Mouse (Mus musculus): Measurements from ENCODE around the gene Tmem156. TPM values are rescaled to one million over a fixed set of nuclear protein-coding genes. Genes with fewer than 3 reads are reported as not detected.
"Not testable (repeated sequence)": the region's sequence is repeated elsewhere in the genome, so short reads cannot be mapped to it uniquely, and the experiment has no call there.

Tmem156 gene
- polyA plus RNA-seq, 1 experiment from 2014 or later, result not detected

DNA sequence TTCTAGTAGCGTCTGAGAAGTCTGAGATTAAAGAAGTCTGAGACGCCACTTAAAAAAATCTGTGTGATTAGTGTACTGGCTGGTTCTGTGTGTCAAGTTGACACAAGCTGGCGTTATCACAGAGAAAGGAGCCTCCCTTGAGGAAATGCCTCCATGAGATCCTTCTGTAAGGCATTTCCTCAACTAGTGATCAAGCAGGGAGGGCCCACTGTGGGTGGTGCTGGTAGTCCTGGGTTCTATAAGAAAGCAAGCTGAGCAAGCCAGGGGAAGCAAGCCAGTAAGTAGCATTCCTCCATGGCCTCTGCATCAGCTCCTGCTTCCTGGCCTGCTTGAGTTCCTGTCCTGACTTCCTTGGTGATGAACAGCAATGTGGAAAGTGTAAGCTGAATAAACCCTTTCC, 20.3 kb upstream of the Tmem156 start:
- DNase-seq (ENCODE audit: low spot score); H3K27me3 ChIP-seq (ENCODE audit: low read depth, poor library complexity, severe bottlenecking); H3K27ac ChIP-seq; H3K4me3 ChIP-seq; H3K9me3 ChIP-seq (replicated peaks): not testable (repeated sequence)
- Histone ChIP-seq H3K36me3 (peaks cover 14% of the 10 kb centered on the region), H3K4me1 (peaks cover 16% of the 10 kb centered on the region)
- 59% methylated on average over 3 of the region's 3 CpGs for WGBS

DNA sequence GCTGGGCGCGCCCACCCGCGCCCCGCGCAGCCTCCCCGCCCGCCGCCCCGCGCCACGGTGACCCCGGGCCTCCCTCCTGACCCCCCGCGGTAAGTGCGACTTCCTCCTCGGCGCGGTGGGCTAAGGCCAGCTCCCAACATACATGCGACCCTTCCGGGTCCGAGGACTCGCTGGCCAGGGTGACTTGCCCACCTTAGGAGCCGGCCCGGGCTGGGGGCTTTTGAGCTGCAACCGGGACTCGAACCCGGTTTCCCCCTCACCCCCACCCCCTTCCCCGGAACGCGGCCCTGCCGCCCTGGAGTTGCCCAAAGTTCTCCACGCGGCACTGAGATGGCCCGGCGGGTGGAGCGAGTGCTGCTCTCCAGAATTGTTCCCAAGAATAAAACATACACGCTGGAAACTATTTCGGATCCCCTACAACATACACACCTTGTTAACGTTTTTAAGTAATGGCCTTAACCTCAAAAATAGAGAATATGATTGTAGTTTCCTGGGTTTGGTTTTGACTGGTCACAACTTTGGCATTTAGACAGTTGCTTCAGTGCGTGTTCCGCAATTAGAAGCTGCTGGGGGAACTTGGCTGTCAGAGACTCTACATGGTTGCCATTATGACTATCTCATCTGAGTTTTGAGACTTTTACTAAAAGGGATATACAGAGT, 16.0 kb upstream of the Tmem156 start:
- Histone ChIP-seq H3K9me3 (replicated peaks) (no peaks in the 10 kb centered on the region), H3K4me3 (peak overlapping the region; percentile 88), H3K4me1 (peaks cover 28% of the 10 kb centered on the region), H3K27me3 (ENCODE audit: low read depth, poor library complexity, severe bottlenecking) (no peaks in the 10 kb centered on the region), H3K36me3 (no peaks in the 10 kb centered on the region), H3K27ac (peak overlapping the region; percentile 93)
- peak; percentile 71 for DNase-seq (ENCODE audit: low spot score)
- 3% methylated on average over 40 of the region's 42 CpGs for WGBS

DNA sequence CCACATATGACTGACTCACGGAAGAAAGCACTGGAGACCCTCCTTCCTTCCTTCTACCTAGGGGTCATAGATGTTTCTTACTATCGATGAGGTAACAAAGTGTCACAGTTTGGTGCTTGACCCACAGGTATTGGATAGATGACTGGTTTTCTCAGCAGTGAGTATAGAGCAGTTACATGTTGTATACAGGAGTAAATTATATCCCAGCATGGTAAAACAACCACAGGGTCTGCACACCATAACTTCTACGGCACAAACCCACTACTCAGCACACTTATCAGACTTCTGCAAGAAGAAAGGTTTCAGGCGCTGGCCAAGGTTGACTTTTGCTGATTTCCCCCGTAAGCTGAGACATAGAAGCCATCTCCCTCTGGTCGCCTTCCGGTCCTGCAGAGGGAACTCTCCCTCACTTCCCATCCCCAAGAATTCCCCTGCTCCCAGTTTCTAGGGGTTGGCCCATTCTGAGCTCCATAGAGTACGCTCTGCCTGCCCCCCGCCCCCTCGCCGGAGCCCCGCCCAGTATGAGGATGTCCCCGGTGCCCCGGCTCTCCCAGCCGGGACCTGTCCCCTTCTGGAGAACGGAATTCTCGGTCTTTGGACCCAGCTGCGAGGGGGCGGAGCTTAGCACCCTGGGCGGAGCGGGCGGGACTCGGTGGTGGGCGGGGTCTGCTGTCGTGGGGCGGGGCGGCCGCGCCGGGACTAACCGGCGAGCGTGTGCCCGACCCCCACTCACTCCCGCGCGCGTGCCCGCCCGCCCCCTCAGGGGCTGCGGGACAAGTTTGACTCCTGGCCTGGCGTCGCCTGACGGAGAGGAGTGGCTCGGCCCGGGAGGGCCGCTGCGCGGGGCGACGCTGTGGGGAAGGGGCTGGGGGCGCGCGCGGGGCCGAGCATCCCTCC, 15.2 kb upstream of the Tmem156 start, which contains the start of gene Klhl5:
TSS of gene Klhl5 (plus strand) at position 664 of the 897 bp plus-strand sequence.
- no peaks in the 10 kb centered on the region for H3K9me3 ChIP-seq (replicated peaks)
- 3% methylated on average over 55 of the region's 56 CpGs for WGBS
- H3K36me3 ChIP-seq, result no peaks in the 10 kb centered on the region
- H3K27ac ChIP-seq, result peak within 1 kb of the TSS; percentile 93
- H3K4me3 ChIP-seq, result peak within 1 kb of the TSS; percentile 88
- peak; percentile 95 for DNase-seq (ENCODE audit: low spot score)
- peaks cover 36% of the 10 kb centered on the region for H3K4me1 ChIP-seq
- H3K27me3 ChIP-seq (ENCODE audit: low read depth, poor library complexity, severe bottlenecking), result no peaks in the 10 kb centered on the region

DNA sequence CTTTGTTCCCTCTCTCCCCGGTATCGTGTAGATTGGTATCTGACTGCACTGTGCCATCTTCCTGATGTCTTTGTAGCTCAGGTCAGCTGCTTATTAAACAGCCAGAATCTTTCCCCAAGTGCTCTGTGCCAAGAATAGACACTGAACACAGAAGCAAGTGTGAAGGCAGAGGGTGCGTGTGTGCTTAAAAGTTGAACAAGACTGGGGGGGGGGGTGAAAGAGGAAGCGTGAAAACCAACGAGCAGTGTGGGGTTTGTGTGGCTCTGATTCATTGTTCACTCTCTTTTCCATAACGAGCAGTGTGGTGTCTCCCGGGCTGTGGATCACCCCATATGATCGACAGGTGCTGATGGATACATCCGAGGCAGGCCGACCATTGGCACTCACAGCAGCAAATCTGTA, 10.7 kb upstream of the Tmem156 start:
- WGBS, result 79% methylated on average over 10 of the region's 10 CpGs
- H3K36me3 ChIP-seq, result no peaks in the 10 kb centered on the region
- H3K27me3 ChIP-seq (ENCODE audit: low read depth, poor library complexity, severe bottlenecking), result no peaks in the 10 kb centered on the region
- no peak overlapping the region for H3K27ac ChIP-seq
- H3K4me1 ChIP-seq, result peaks cover 25% of the 10 kb centered on the region
- no peak overlapping the region for H3K4me3 ChIP-seq
- no peaks in the 10 kb centered on the region for H3K9me3 ChIP-seq (replicated peaks)
- no peak for DNase-seq (ENCODE audit: low spot score)

DNA sequence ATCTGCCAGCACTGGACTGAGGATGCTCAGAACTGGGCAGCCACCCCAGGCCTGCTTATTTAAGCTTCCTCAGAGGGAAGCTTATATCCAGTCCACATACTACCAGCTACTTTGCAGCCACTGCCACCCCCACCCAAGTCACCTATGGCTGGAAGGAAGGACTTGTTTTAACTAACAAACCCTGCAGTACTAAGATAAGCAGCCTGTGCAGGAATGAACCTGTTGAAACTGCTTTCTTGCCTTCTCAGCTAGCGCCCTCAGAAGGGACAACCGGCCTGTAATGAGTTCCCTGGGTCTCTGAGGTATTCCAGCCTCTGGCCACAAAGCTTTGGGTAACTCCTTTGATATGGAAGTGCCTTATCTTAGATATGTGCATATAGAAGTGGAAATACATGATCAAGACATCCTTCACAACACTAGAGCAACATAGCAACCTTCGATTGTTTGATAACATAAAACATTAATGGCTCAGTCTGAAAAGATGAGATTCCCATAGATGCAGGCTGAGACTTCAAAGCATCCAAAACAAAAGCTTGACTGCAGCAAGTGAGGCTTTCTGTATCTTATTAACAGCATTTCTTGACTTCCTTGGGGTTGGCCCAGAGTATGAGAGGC, 10.2 kb upstream of the Tmem156 start:
- no peaks in the 10 kb centered on the region for H3K36me3 ChIP-seq
- no peaks in the 10 kb centered on the region for H3K27me3 ChIP-seq (ENCODE audit: low read depth, poor library complexity, severe bottlenecking)
- DNase-seq (ENCODE audit: low spot score), result no peak
- peaks cover 24% of the 10 kb centered on the region for H3K4me1 ChIP-seq
- 81% methylated on average over 3 of the region's 3 CpGs for WGBS
- no peaks in the 10 kb centered on the region for H3K9me3 ChIP-seq (replicated peaks)
- H3K27ac ChIP-seq, result no peak overlapping the region
- H3K4me3 ChIP-seq, result no peak overlapping the region

DNA sequence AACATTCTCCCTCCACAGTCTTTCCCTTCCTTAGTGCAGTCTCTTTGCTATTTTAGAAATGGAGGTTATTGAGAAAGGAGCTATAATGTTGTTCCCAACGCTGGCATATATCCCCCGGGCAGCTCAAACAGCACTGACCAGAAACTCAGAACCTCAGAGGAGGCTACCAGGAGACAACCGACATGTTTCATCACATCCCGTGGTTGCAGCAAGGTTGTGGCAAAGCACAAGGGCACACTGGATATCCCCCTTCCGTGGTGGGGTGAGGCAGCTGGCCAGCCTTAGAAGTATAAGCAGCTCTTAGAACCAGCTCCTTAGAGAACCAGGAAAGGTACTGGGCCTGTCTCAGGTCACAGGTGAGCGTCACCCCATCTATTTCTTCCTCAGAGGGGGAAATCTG, 9.7 kb upstream of the Tmem156 start:
- Histone ChIP-seq H3K27ac (no peak overlapping the region), H3K36me3 (no peaks in the 10 kb centered on the region), H3K4me1 (peaks cover 19% of the 10 kb centered on the region), H3K4me3 (no peak overlapping the region), H3K9me3 (replicated peaks) (no peaks in the 10 kb centered on the region), H3K27me3 (ENCODE audit: low read depth, poor library complexity, severe bottlenecking) (no peaks in the 10 kb centered on the region)
- 85% methylated on average over 6 of the region's 6 CpGs for WGBS
- DNase-seq (ENCODE audit: low spot score), result no peak

DNA sequence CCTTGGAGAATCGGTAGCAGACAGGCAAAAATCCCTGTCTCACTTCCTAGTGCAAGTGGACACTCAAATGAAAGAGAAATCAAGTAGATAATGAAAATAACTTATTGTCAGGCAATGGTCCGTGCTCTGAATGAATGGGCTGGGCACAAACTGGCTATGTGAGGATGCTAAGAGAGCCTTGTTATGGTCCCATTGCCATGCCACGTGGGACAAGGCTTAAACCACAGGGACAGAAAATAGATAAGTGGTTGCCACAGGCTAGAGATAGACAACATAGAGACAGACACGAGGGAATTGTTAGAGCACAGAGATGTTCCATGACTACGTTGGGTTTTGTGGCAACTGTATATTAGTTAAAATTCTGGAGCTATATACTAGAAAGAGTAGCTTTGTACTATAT, 9.3 kb upstream of the Tmem156 start:
- Histone ChIP-seq H3K36me3 (no peaks in the 10 kb centered on the region), H3K27me3 (ENCODE audit: low read depth, poor library complexity, severe bottlenecking) (no peaks in the 10 kb centered on the region), H3K27ac (no peak overlapping the region), H3K4me1 (peaks cover 19% of the 10 kb centered on the region), H3K4me3 (no peak overlapping the region), H3K9me3 (replicated peaks) (no peaks in the 10 kb centered on the region)
- no peak for DNase-seq (ENCODE audit: low spot score)
- 91% methylated on average over 5 of the region's 5 CpGs for WGBS

DNA sequence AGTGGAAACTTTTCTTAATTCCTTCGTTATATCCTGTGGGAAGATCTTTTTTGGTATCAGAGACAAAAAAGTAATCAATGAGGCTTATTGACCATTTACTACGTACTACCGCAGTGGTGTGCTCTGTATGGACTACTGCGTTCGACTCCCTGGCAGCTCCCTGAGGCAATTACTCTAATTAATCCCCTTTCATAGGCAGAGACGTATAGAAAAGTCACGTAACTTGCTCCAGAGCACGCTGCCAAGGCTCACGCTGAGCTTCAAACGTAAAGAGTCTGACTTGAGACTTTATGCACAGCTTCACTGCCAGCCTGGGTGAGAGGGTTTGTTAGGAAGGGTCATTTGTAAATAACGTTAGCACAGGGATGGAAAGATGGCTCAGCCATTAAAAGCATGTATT, 8.1 kb upstream of the Tmem156 start:
- no peaks in the 10 kb centered on the region for H3K36me3 ChIP-seq
- no peak overlapping the region for H3K4me3 ChIP-seq
- peaks cover 19% of the 10 kb centered on the region for H3K4me1 ChIP-seq
- no peaks in the 10 kb centered on the region for H3K27me3 ChIP-seq (ENCODE audit: low read depth, poor library complexity, severe bottlenecking)
- DNase-seq (ENCODE audit: low spot score), result no peak
- H3K9me3 ChIP-seq (replicated peaks), result no peaks in the 10 kb centered on the region
- H3K27ac ChIP-seq, result no peak overlapping the region
- WGBS, result 78% methylated on average over 11 of the region's 11 CpGs

DNA sequence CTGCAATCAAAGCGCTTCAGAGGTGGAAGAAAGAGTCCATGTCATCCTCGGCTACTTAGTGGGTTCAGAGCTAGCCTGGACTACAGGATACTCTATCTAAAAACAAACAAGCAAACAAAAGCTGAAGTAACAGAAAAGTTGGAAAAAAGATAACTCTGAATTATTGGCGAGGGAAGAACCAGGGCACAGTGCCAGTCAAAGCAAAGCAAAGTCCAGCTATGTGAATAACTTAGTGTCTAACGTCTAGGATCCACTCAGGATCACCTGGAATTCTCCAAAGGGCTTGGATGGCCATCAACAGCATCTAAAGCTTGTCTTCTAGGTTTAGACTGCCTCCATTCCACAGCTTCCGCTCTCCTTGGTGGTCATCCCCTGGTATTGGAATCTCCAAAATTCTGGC, 5.5 kb upstream of the Tmem156 start:
- 93% methylated on average over 5 of the region's 5 CpGs for WGBS
- H3K27me3 ChIP-seq (ENCODE audit: low read depth, poor library complexity, severe bottlenecking), result no peaks in the 10 kb centered on the region
- H3K27ac ChIP-seq, result no peak overlapping the region
- H3K36me3 ChIP-seq, result no peaks in the 10 kb centered on the region
- H3K4me3 ChIP-seq, result no peak overlapping the region
- no peaks in the 10 kb centered on the region for H3K9me3 ChIP-seq (replicated peaks)
- no peak for DNase-seq (ENCODE audit: low spot score)
- H3K4me1 ChIP-seq, result peaks cover 28% of the 10 kb centered on the region

DNA sequence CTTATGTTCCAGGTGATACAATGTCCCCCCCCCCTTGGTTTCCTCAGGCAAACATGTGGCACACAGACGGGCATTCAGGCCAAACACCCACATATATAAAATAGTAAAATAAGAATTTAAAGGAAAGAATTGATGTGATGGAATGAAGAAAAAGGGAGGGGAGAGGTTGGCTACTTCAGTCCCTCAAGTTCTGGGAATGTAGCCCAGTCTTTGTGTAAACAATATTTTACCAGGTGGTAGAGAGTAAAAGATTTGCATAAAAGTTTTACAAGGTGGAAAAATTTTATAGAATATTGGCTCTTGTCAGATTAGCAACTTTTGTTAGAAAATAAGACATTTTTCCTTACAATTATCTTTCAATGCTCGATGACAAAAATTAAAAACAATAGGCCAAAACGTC, 4.9 kb upstream of the Tmem156 start:
- no peaks in the 10 kb centered on the region for H3K9me3 ChIP-seq (replicated peaks)
- no peak for DNase-seq (ENCODE audit: low spot score)
- H3K36me3 ChIP-seq, result no peaks in the 10 kb centered on the region
- 82% methylated on average over 3 of the region's 3 CpGs for WGBS
- H3K27ac ChIP-seq, result no peak overlapping the region
- H3K4me1 ChIP-seq, result peaks cover 28% of the 10 kb centered on the region
- no peak overlapping the region for H3K4me3 ChIP-seq
- H3K27me3 ChIP-seq (ENCODE audit: low read depth, poor library complexity, severe bottlenecking), result no peaks in the 10 kb centered on the region

DNA sequence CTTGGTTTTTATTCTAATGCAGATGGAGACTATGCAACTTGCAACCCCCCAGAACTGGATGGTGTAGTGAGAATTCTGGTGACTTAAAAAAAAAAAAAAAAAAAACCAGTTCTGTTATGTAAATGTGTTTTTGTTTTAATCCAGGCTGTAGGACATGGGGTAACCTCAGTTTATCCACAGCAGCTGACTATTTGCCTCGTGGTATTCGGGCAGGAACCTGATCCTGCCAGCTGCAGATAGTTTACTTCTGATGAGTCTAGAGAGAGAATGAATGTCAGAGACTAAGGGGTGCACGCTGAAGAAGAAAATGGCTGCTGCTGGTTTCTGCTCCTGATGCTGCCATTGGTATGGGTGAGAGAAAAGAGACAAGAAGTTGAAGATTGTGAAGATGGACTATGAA, 4.2 kb upstream of the Tmem156 start:
- H3K36me3 ChIP-seq, result no peaks in the 10 kb centered on the region
- no peak for DNase-seq (ENCODE audit: low spot score)
- no peaks in the 10 kb centered on the region for H3K9me3 ChIP-seq (replicated peaks)
- H3K4me3 ChIP-seq, result no peak overlapping the region
- H3K4me1 ChIP-seq, result peaks cover 29% of the 10 kb centered on the region
- H3K27me3 ChIP-seq (ENCODE audit: low read depth, poor library complexity, severe bottlenecking), result no peaks in the 10 kb centered on the region
- WGBS, result 89% methylated on average over 3 of the region's 3 CpGs
- H3K27ac ChIP-seq, result no peak overlapping the region

DNA sequence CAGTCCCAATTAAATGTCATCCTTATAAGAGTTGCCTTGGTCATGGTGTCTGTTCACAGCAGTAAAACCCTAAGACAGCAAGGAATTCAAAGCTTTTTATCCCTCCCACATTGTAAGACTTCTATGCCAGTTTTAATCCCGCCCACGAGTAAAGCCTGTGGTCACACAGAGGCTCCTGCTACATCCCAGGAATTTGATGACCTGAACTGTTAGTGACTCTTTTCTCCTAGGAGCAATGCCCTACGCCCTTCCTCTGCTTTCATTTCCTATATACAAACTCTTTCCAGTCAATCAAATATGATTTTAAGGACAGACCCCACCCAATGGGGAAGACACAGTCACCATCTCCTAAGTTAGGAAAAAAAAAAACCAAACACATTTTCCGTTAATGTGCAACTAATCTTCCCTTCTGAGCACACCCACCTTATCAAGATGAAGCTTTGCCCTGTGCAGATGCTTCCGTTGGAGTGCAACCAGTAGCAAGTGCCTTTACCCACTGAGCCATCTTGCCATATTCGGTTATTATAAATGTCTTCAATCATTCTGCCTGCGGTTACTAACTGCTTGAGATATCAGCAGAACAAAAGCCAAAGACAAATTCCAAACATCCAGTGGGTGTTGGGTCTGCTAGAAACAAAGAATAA, 3.1 kb upstream of the Tmem156 start:
- Histone ChIP-seq H3K9me3 (replicated peaks) (no peaks in the 10 kb centered on the region), H3K27me3 (ENCODE audit: low read depth, poor library complexity, severe bottlenecking) (no peaks in the 10 kb centered on the region), H3K4me1 (peaks cover 29% of the 10 kb centered on the region), H3K27ac (0 out of 2 replicates have a peak overlapping the region, but pooled peaks have one; percentile 59), H3K4me3 (no peak overlapping the region), H3K36me3 (no peaks in the 10 kb centered on the region)
- no peak for DNase-seq (ENCODE audit: low spot score)
- WGBS, result 89% methylated on average over 7 of the region's 7 CpGs

DNA sequence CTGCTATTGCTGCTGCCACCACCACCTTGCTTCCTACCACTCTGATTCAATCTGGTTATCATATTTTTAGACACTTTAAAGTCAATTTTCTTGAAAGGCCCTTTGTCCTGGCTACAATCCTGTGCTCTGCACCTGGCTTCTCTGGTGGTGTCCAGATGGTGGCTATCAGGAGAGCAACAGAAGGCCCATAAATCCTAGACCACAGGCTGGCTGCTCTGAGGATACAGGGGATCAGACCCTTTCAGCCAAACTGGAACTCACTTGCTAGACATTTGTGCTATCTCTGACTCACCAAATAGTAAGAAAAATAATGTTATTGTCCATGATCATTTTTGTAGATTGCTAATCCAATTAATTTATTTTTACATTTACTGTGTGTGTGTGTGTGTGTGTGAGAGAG, 1.8 kb upstream of the Tmem156 start:
- peaks cover 29% of the 10 kb centered on the region for H3K4me1 ChIP-seq
- peak; percentile 65 for DNase-seq (ENCODE audit: low spot score)
- H3K4me3 ChIP-seq, result no peak overlapping the region
- H3K27me3 ChIP-seq (ENCODE audit: low read depth, poor library complexity, severe bottlenecking), result no peaks in the 10 kb centered on the region
- peak overlapping the region; percentile 59 for H3K27ac ChIP-seq
- H3K36me3 ChIP-seq, result no peaks in the 10 kb centered on the region
- H3K9me3 ChIP-seq (replicated peaks), result no peaks in the 10 kb centered on the region

Measured in limb, embryonic 10.5 days (tissue).